ENCODE assay signal across 7 mouse cellular contexts in the genomic region with DNA sequence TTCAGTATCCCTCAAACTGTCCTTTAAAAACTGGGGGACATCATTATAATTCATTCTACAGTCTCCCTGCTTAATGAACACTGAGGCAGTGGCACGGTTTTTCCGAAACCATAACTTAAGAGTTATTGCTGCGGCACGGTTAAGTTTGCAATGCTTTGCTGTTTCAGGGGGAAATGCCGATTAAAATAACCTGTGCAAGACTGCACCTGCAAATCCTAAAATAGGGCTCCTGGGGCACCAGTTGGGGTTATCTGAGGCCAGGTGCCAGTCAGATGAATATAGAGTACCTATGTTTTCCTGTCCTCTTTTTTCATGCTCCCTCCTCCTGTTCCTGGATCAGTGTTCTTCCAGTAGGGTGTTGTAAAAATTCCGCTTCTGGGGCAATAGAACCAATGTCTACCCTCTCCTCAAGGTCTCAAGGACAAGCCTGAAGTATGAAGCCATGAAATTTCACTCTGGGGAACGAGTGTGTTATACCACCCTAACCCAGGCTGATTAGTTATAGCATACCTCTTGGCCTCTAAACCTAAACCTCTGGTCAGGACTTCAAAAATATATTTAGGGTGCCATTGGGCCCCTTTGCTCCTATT. TPM values are rescaled to one million over a fixed set of nuclear protein-coding genes. Genes with fewer than 3 reads are reported as not detected.
DNase-seq lines count a peak whose midpoint lies in the region; ATAC-seq and TF ChIP-seq lines count a peak whose summit lies in the region.

No protein-coding gene starts in this region.

- peak; percentile 41 to 54 for DNase-seq in spleen, postnatal 10 days (ENCODE audit: low spot score in 2 of 2)
- no peak for DNase-seq in spleen, adult 12 weeks (ENCODE audit: low spot score)
- DNase-seq in forebrain, embryonic 14.5 days (ENCODE audit: low spot score) = no peak
- DNase-seq in liver, embryonic 14.5 days (ENCODE audit: low read depth in 3 of 3, low spot score in 3 of 3) = no peak
- DNase-seq in thymus, postnatal 4 days = peak; percentile 31
- DNase-seq in urinary bladder, postnatal 25 days (ENCODE audit: low spot score) = no peak
- DNase-seq in layer of hippocampus, adult 18-20 months (ENCODE audit: low spot score in 2 of 2) = no peak

- WGBS in forebrain, embryonic 14.5 days = 72% methylated on average over 7 of the region's 7 CpGs
- WGBS in liver, embryonic 14.5 days (ENCODE audit: insufficient replicate concordance) = 48% methylated on average over 7 of the region's 7 CpGs

- no peaks in the 10 kb centered on the region for H3K27me3 ChIP-seq in forebrain, embryonic 14.5 days (replicated peaks; ENCODE audit: control insufficient read depth, insufficient read depth, low read length)
- no peaks in the 10 kb centered on the region for H3K27me3 ChIP-seq in liver, embryonic 14.5 days (ENCODE audit: control insufficient read depth, insufficient read depth, low read length)

- peak overlapping the region; percentile 78 for H3K4me2 ChIP-seq in forebrain, embryonic 14.5 days (ENCODE audit: low read length)
- H3K4me2 ChIP-seq in liver, embryonic 14.5 days (ENCODE audit: low read depth) = peak overlapping the region; percentile 80

- H3K4me1 ChIP-seq in forebrain, embryonic 14.5 days (ENCODE audit: control insufficient read depth, insufficient read depth, low read length) = peaks cover 14% of the 10 kb centered on the region; the same call in 1 of the 2 replicates
- peaks cover 32 to 37% of the 10 kb centered on the region in 2 experiments for H3K4me1 ChIP-seq in liver, embryonic 14.5 days (replicated peaks; ENCODE audit: control insufficient read depth in 2 of 2, insufficient read depth in 2 of 2, low read length in 1 of 2)

- no peaks in the 10 kb centered on the region for H3K36me3 ChIP-seq in forebrain, embryonic 14.5 days (ENCODE audit: control insufficient read depth, insufficient read depth, low read length)
- H3K36me3 ChIP-seq in liver, embryonic 14.5 days (replicated peaks; ENCODE audit: control insufficient read depth, insufficient read depth, low read depth) = peaks cover 25% of the 10 kb centered on the region

- ATAC-seq in forebrain, embryonic 14.5 days = no peak
- no peak for ATAC-seq in liver, embryonic 14.5 days (ENCODE audit: insufficient read depth)

- no peak for TF ChIP-seq CTCF in liver, embryonic 14.5 days (IDR thresholded peaks at IDR 0.05; ENCODE audit: low read depth)

- H3K4me3 ChIP-seq in forebrain, embryonic 14.5 days (ENCODE audit: low read depth, low read length) = peak overlapping the region; percentile 82
- H3K4me3 ChIP-seq in liver, embryonic 14.5 days (ENCODE audit: insufficient read depth in 1 of 2, low read depth in 2 of 2, low read length in 2 of 2) = peak overlapping the region; percentile 42 to 55

- H3K27ac ChIP-seq in forebrain, embryonic 14.5 days (ENCODE audit: low read depth, low read length) = no peak overlapping the region
- H3K27ac ChIP-seq in liver, embryonic 14.5 days = peak overlapping the region; percentile 81

- no peak for TF ChIP-seq EP300 in liver, embryonic 14.5 days (IDR thresholded peaks at IDR 0.05; ENCODE audit: low read depth)

- peak overlapping the region; percentile 45; the same call in 1 of the 2 replicates for H3K9ac ChIP-seq in forebrain, embryonic 14.5 days (ENCODE audit: low read length)
- peak overlapping the region; percentile 71 for H3K9ac ChIP-seq in liver, embryonic 14.5 days (replicated peaks)

- no peaks in the 10 kb centered on the region for H3K9me3 ChIP-seq in forebrain, embryonic 14.5 days (replicated peaks; ENCODE audit: control insufficient read depth, low read length)
- no peaks in the 10 kb centered on the region for H3K9me3 ChIP-seq in liver, embryonic 14.5 days (ENCODE audit: control insufficient read depth, low read length)

RNA-seq across cellular contexts. Expression of a gene that starts 0.9 kb away (rescaled TPM):
- 22.9 and 28.8 TPM in 2 replicates for polyA plus RNA-seq in forebrain, embryonic 14.5 days (2014; fragmentation: Nextera tagmentation; extraction: Ambion mirVana)
- 48.0 and 97.2 TPM in 2 replicates for polyA plus RNA-seq in liver, embryonic 14.5 days (2012; rRNA removed)
- polyA plus RNA-seq in liver, embryonic 14.5 days (2014; fragmentation: Nextera tagmentation; extraction: Ambion mirVana) = 118 and 129 TPM in 2 replicates
- total RNA-seq in layer of hippocampus, adult 18-20 months (2021) = under 1 TPM; 0.20 to 0.23 TPM

Comparison
In these comparisons a context has a peak if more than half of its experiments do, and no peak if none do; other contexts are left out.
1. DNase-seq: peak in spleen, postnatal 10 days (2 of 2) and thymus, postnatal 4 days (single experiment); none in spleen, adult 12 weeks (single experiment), forebrain, embryonic 14.5 days (single experiment), liver, embryonic 14.5 days (0 of 3), urinary bladder, postnatal 25 days (single experiment) and layer of hippocampus, adult 18-20 months (0 of 2).